Mouse (Mus musculus) megakaryocyte-erythroid progenitor cell, adult 5-6 weeks (primary cell): Measurements from ENCODE around the gene Armc8. TPM values are rescaled to one million over a fixed set of nuclear protein-coding genes. Genes with fewer than 3 reads are reported as not detected.

Source experiments
- ATAC-seq: replicated peaks from 2 replicates; pipeline ENCODE4 v1.8.0; 2016; ENCODE audit warnings: mild to moderate bottlenecking, inconsistent platforms; ENCODE audit not compliant: severe bottlenecking, poor library complexity, low FRiP score, low TSS enrichment
- total RNA-seq, 2 experiments: library from RNA; stranded (forward) in 1 of 2; stranded (reverse) in 1 of 2; fragments of 200-1000, 215-1000 nt in 1 of 2; fragments of >200 nt in 1 of 2; fragmentation: Nextera tagmentation in 1 of 2; gene quantifications; 2 replicates each; pipeline ENCODE4 v1.2.3; 2014 to 2017

The Armc8 gene
- total RNA-seq, 2 experiments from 2014 or later = 24.7 to 25.3 TPM

GRCm38 (mm10) chr9:99431346-99431745 is 137.4 kb downstream of the Armc8 start:
- no peak for ATAC-seq

- no peak for ATAC-seq
Measured at GRCm38 (mm10) chr9:99430806-99431205, 137.9 kb downstream of the Armc8 start.

GRCm38 (mm10) chr9:99429845-99430244 is 138.9 kb downstream of the Armc8 start:
- no peak for ATAC-seq

DNA sequence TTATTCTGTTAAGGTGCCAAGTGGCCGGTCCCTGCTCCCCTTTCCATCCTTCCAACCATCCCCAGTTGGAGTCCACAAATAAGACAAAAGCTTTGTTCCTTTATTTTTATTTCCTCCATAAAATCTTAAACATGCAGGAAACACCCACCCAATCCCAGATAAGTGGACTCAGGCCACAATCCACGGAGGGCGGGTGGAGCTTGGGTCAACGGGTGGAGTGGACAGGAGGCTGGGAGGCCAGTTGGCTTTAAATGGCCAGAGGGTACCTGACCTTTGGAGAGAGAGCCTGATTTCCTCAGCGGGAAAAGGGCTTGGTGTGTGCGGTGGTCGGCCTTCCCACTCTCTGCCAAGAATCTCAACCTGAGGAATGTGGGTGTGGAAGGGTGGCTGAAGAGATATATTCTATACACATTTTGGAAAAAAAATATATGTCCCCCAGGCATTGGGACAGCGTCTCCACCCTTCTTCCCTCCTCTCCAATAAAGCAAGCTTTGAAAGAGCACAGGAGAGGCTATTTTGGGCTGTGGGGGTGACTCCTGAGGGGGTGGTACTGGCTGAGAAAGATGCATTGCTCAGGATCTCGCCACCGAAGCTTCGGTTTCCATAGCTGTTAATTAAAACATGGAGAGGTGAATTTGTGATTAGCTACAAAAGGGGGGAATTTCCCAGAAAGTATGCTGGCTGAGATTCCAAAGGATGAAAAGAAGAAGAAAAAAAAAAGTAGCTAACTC is 139.9 kb downstream of the Armc8 start:
- no peak for ATAC-seq

Other genes starting within 250 kb of the Armc8 start
- not detected in 2 replicates for gene Esyt3, start 210.3 kb downstream of the Armc8 start, total RNA-seq (2014; fragmentation: Nextera tagmentation)
- not detected in 2 replicates for gene Esyt3, start 210.3 kb downstream of the Armc8 start, total RNA-seq (2017)
- gene Mras, start 131.5 kb downstream of the Armc8 start, total RNA-seq (2014; fragmentation: Nextera tagmentation) = not detected in 2 replicates
- gene Mras, start 131.5 kb downstream of the Armc8 start, total RNA-seq (2017) = not detected in 2 replicates
- gene Nme9, start 117.4 kb downstream of the Armc8 start, total RNA-seq (2014; fragmentation: Nextera tagmentation) = 0.48 TPM in 1 of 2 replicates, not detected in the other
- gene Nme9, start 117.4 kb downstream of the Armc8 start, total RNA-seq (2017) = not detected in 2 replicates
- gene Dbr1, start 6.9 kb upstream of the Armc8 start, total RNA-seq (2014; fragmentation: Nextera tagmentation) = 21.9 and 34.7 TPM in 2 replicates
- 53.6 and 67.5 TPM in 2 replicates for gene Dbr1, start 6.9 kb upstream of the Armc8 start, total RNA-seq (2017)
- gene A4gnt, start 43.6 kb upstream of the Armc8 start, total RNA-seq (2014; fragmentation: Nextera tagmentation) = not detected in 2 replicates
- gene A4gnt, start 43.6 kb upstream of the Armc8 start, total RNA-seq (2017) = not detected in 2 replicates
- gene Dzip1l, start 60.6 kb upstream of the Armc8 start, total RNA-seq (2014; fragmentation: Nextera tagmentation) = not detected in 2 replicates
- gene Dzip1l, start 60.6 kb upstream of the Armc8 start, total RNA-seq (2017) = 0.11 TPM in 1 of 2 replicates, not detected in the other
- not detected in 2 replicates for gene Cldn18, start 148.4 kb upstream of the Armc8 start, total RNA-seq (2014; fragmentation: Nextera tagmentation)
- not detected in 2 replicates for gene Cldn18, start 148.4 kb upstream of the Armc8 start, total RNA-seq (2017)